Mouse (Mus musculus) limb, embryonic 12.5 days (tissue): ENCODE measurements around the gene Nxn. TPM values are rescaled to one million over a fixed set of nuclear protein-coding genes. Genes with fewer than 3 reads are reported as not detected.
A peak's percentile ranks its signal among the peaks of the same experiment; 100 is the strongest.

ENCODE experiments used
- ATAC-seq: fragments of 200-750 bp; cut with Nextera tagmentation; 2 replicates; pipeline ENCODE4 v1.8.0; 2017; ENCODE audit warnings: low read depth, moderate TSS enrichment; ENCODE audit not compliant: insufficient number of reproducible peaks, insufficient read depth, low FRiP score, low TSS enrichment
- H3K27ac ChIP-seq: fragments of 300-500 bp; sonication (generic); 2 replicates; pipeline ENCODE4 v1.5.1; 2016; ENCODE audit warnings: mild to moderate bottlenecking, moderate library complexity
- H3K27me3 ChIP-seq: fragments of 300-500 bp; sonication (generic); 2 replicates; pipeline ENCODE4 v1.6.1; 2016; ENCODE audit warnings: mild to moderate bottlenecking, moderate library complexity
- H3K36me3 ChIP-seq: fragments of 300-500 bp; sonication (generic); 2 replicates; pipeline ENCODE4 v1.6.1; 2016; ENCODE audit warnings: mild to moderate bottlenecking, moderate library complexity
- H3K4me1 ChIP-seq: fragments of 300-500 bp; sonication (generic); replicated peaks from 2 replicates; pipeline ENCODE4 v1.6.1; 2016
- H3K4me2 ChIP-seq: fragments of 300-500 bp; sonication (generic); 2 replicates; pipeline ENCODE4 v1.6.1; 2016; ENCODE audit warnings: mild to moderate bottlenecking, moderate library complexity
- H3K4me3 ChIP-seq: fragments of 300-500 bp; sonication (generic); replicated peaks from 2 replicates; pipeline ENCODE4 v1.5.1; 2016; ENCODE audit warnings: mild to moderate bottlenecking
- H3K9ac ChIP-seq: fragments of 300-500 bp; sonication (generic); replicated peaks from 2 replicates; pipeline ENCODE4 v1.6.1; 2016; ENCODE audit warnings: mild to moderate bottlenecking, moderate library complexity
- H3K9me3 ChIP-seq: fragments of 300-500 bp; sonication (generic); 2 replicates; pipeline ENCODE4 v1.6.1; 2016; ENCODE audit warnings: mild to moderate bottlenecking, moderate library complexity
- WGBS: fragments of 180-500 bp; shearing (Covaris S2); methylation state at CpG from one replicate; pipeline ENCODE4 v1.1.7; 2016; 5-methylcytosine and 5-hydroxymethylcytosine counted together
- polyA plus RNA-seq: library from polyadenylated mRNA; unstranded; fragments of >200 nt; fragmentation: Nextera tagmentation; extraction: Ambion mirVana; gene quantifications from 2 replicates; pipeline ENCODE4 v1.2.1, GENCODE M21; 2016

Gene Nxn
- polyA plus RNA-seq, 1 experiment from 2014 or later: 61.2 TPM

- H3K4me1 ChIP-seq: peaks cover 35% of the 10 kb centered on the region
- ATAC-seq: no peak
- H3K36me3 ChIP-seq: peaks cover 41% of the 10 kb centered on the region
- H3K9me3 ChIP-seq: no peaks in the 10 kb centered on the region
- H3K27me3 ChIP-seq: no peaks in the 10 kb centered on the region
- no peak overlapping the region for H3K9ac ChIP-seq
- H3K4me3 ChIP-seq: no peak overlapping the region
- no peak overlapping the region for H3K4me2 ChIP-seq
- WGBS: 78% methylated on average over 12 of the region's 12 CpGs
- no peak overlapping the region for H3K27ac ChIP-seq
Observed at GRCm38 (mm10) chr11:76261224-76261623, 137.7 kb downstream of the Nxn start.

DNA sequence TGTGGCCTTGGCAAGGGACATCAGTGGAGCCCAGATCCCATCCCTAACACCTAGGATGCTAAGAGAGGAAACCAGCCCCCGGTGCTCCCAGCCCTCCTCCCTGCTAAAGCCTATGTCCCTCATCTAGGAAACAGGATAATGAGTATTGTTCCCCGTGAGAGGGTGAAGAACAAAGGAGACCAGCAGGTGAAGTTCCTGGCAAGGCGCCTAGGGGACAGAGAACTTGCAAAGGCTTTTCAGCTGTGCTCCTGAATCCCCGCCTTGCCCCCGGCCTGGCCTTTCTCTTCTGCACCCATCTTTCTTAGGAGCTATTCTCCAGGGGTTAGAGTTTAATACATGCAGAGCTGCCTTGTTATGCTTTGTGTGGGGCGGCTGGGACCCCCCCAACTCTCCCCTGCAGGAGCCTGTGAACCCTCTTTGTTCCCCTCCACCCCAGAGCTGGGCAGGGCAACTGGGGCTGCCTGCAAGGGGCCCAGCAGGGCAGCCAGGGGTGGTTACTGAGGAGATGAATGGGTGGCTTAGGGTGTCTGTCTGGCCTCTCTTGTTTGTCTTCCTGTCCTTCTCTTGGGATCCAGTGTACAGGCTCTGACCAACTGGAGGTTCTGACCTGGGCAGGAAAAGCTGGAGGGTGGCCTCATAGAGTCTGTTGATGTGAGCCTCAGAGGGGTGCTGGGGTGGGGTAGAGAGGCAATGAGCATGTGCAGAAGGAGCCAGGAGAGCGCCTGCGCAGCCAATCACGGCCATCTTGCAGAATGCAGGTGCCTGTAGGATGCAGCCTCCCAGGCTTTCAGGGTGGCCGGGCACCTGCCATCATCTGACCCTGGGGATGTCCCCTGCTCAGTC lies 138.5 kb downstream of the Nxn start:
- no peak overlapping the region for H3K9ac ChIP-seq
- no peaks in the 10 kb centered on the region for H3K27me3 ChIP-seq
- H3K27ac ChIP-seq: no peak overlapping the region
- WGBS: 71% methylated on average over 10 of the region's 10 CpGs
- no peak for ATAC-seq
- H3K4me3 ChIP-seq: no peak overlapping the region
- peaks cover 43% of the 10 kb centered on the region for H3K4me1 ChIP-seq
- H3K9me3 ChIP-seq: no peaks in the 10 kb centered on the region
- H3K4me2 ChIP-seq: no peak overlapping the region
- H3K36me3 ChIP-seq: peaks cover 41% of the 10 kb centered on the region

GRCm38 (mm10) chr11:76258511-76258910 lies 140.4 kb downstream of the Nxn start:
- Histone ChIP-seq H3K27ac (no peak overlapping the region), H3K9me3 (no peaks in the 10 kb centered on the region), H3K36me3 (peaks cover 41% of the 10 kb centered on the region), H3K4me3 (no peak overlapping the region), H3K27me3 (no peaks in the 10 kb centered on the region), H3K4me2 (no peak overlapping the region), H3K4me1 (peaks cover 54% of the 10 kb centered on the region), H3K9ac (no peak overlapping the region)
- 77% methylated on average over 6 of the region's 6 CpGs for WGBS
- no peak for ATAC-seq

- Histone ChIP-seq H3K27me3 (no peaks in the 10 kb centered on the region), H3K36me3 (peaks cover 41% of the 10 kb centered on the region), H3K4me3 (no peak overlapping the region), H3K9me3 (no peaks in the 10 kb centered on the region), H3K4me1 (peaks cover 45% of the 10 kb centered on the region), H3K4me2 (no peak overlapping the region), H3K27ac (no peak overlapping the region), H3K9ac (no peak overlapping the region)
- WGBS: 52% methylated on average over 4 of the region's 4 CpGs
- ATAC-seq: no peak
Observed at GRCm38 (mm10) chr11:76257386-76257785, 141.6 kb downstream of the Nxn start.

GRCm38 (mm10) chr11:76256129-76256528 lies 142.8 kb downstream of the Nxn start:
- ATAC-seq: peak; percentile 56; the same call in 1 of the 2 replicates
- no peak overlapping the region for H3K4me3 ChIP-seq
- 0 out of 2 replicates have a peak overlapping the region, but pooled peaks have one; percentile 8 for H3K4me2 ChIP-seq
- H3K9ac ChIP-seq: no peak overlapping the region
- 2% methylated on average over 5 of the region's 5 CpGs for WGBS
- H3K36me3 ChIP-seq: peaks cover 41% of the 10 kb centered on the region
- peaks cover 43% of the 10 kb centered on the region for H3K4me1 ChIP-seq
- H3K9me3 ChIP-seq: no peaks in the 10 kb centered on the region
- H3K27ac ChIP-seq: peak overlapping the region; percentile 79
- no peaks in the 10 kb centered on the region for H3K27me3 ChIP-seq

- Histone ChIP-seq H3K36me3 (peaks cover 41% of the 10 kb centered on the region), H3K9me3 (no peaks in the 10 kb centered on the region), H3K4me2 (no peak overlapping the region), H3K4me3 (no peak overlapping the region), H3K27ac (peak overlapping the region; percentile 79), H3K4me1 (peaks cover 43% of the 10 kb centered on the region), H3K27me3 (no peaks in the 10 kb centered on the region), H3K9ac (no peak overlapping the region)
- ATAC-seq: 0 out of 2 replicates have a peak, but pooled peaks have one; percentile 9
- 32% methylated on average over 4 of the region's 4 CpGs for WGBS
Observed at GRCm38 (mm10) chr11:76255431-76256001, 143.4 kb downstream of the Nxn start.

- H3K4me3 ChIP-seq: no peak overlapping the region
- no peaks in the 10 kb centered on the region for H3K27me3 ChIP-seq
- no peaks in the 10 kb centered on the region for H3K9me3 ChIP-seq
- no peak for ATAC-seq
- WGBS: 85% methylated on average over 4 of the region's 4 CpGs
- no peak overlapping the region for H3K4me2 ChIP-seq
- H3K27ac ChIP-seq: no peak overlapping the region
- H3K4me1 ChIP-seq: peaks cover 40% of the 10 kb centered on the region
- 0 out of 2 replicates have a peak overlapping the region, but pooled peaks have one; percentile 27 for H3K9ac ChIP-seq
- peaks cover 47% of the 10 kb centered on the region for H3K36me3 ChIP-seq
Observed at GRCm38 (mm10) chr11:76253918-76254264, 145.0 kb downstream of the Nxn start.

- H3K36me3 ChIP-seq: peaks cover 47% of the 10 kb centered on the region
- no peak for ATAC-seq
- peaks cover 40% of the 10 kb centered on the region for H3K4me1 ChIP-seq
- no peak overlapping the region for H3K4me3 ChIP-seq
- WGBS: 51% methylated on average over 5 of the region's 5 CpGs
- no peaks in the 10 kb centered on the region for H3K9me3 ChIP-seq
- H3K4me2 ChIP-seq: no peak overlapping the region
- no peak overlapping the region for H3K9ac ChIP-seq
- no peaks in the 10 kb centered on the region for H3K27me3 ChIP-seq
- no peak overlapping the region for H3K27ac ChIP-seq
Observed at GRCm38 (mm10) chr11:76253145-76253917, 145.6 kb downstream of the Nxn start.

- H3K27me3 ChIP-seq: no peaks in the 10 kb centered on the region
- H3K27ac ChIP-seq: no peak overlapping the region
- H3K9me3 ChIP-seq: no peaks in the 10 kb centered on the region
- H3K4me1 ChIP-seq: peaks cover 34% of the 10 kb centered on the region
- no peak overlapping the region for H3K4me3 ChIP-seq
- H3K9ac ChIP-seq: no peak overlapping the region
- peaks cover 40% of the 10 kb centered on the region for H3K36me3 ChIP-seq
- WGBS: 60% methylated on average over 3 of the region's 3 CpGs
- no peak overlapping the region for H3K4me2 ChIP-seq
- ATAC-seq: no peak
Observed at GRCm38 (mm10) chr11:76252036-76252435, 146.9 kb downstream of the Nxn start.

GRCm38 (mm10) chr11:76247239-76247638 lies 151.7 kb downstream of the Nxn start:
- Histone ChIP-seq H3K9me3 (no peaks in the 10 kb centered on the region), H3K36me3 (peaks cover 40% of the 10 kb centered on the region), H3K4me1 (peaks cover 15% of the 10 kb centered on the region), H3K4me3 (no peak overlapping the region), H3K27ac (no peak overlapping the region), H3K4me2 (no peak overlapping the region), H3K27me3 (no peaks in the 10 kb centered on the region), H3K9ac (no peak overlapping the region)
- ATAC-seq: no peak
- WGBS: 54% methylated on average over 2 of the region's 2 CpGs

DNA sequence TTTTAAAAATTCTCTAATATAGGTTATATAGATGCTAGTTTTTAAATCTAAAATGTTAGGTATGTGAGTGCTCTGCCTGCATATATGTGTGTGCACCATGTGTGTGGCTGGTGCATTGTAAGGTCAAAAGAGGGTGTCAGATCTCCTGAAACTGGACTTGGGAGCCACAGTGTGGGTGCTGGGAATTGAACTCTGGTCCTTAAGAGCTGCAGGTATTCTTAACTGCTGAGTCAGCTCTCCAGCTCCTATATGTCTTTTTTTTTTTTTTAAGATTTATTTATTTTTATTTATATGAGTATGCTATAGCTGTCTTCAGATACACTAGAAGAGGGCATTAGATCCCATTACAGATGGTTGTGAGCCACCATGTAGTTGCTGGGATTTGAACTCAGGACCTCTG lies 152.5 kb downstream of the Nxn start:
- Histone ChIP-seq H3K36me3 (peaks cover 35% of the 10 kb centered on the region), H3K27me3 (no peaks in the 10 kb centered on the region), H3K27ac (no peak overlapping the region), H3K9ac (no peak overlapping the region), H3K4me1 (peaks cover 15% of the 10 kb centered on the region), H3K4me3 (no peak overlapping the region), H3K9me3 (no peaks in the 10 kb centered on the region), H3K4me2 (no peak overlapping the region)
- no peak for ATAC-seq
